Mouse (Mus musculus) kidney, embryonic 15.5 days (tissue): Measurements from ENCODE around the gene Ces3b. TPM values are rescaled to one million over a fixed set of nuclear protein-coding genes. Genes with fewer than 3 reads are reported as not detected.
A peak's percentile ranks its signal among the peaks of the same experiment; 100 is the strongest.
"Not testable (repeated sequence)": the region's sequence is repeated elsewhere in the genome, so short reads cannot be mapped to it uniquely, and the experiment has no call there.

Source experiments
- ATAC-seq: fragments of 200-750 bp; cut with Nextera tagmentation; replicated peaks from 2 replicates; pipeline ENCODE4 v1.8.0; 2017; ENCODE audit warnings: moderate TSS enrichment; ENCODE audit not compliant: low FRiP score
- H3K27ac ChIP-seq: fragments of 300-500 bp; sonication (generic); 2 replicates; pipeline ENCODE4 v1.5.1; 2015; ENCODE audit warnings: mild to moderate bottlenecking, inconsistent platforms
- H3K27me3 ChIP-seq: fragments of 300-500 bp; sonication (generic); 2 replicates; pipeline ENCODE4 v1.6.1; 2015; ENCODE audit warnings: inconsistent platforms
- H3K36me3 ChIP-seq: fragments of 300-500 bp; sonication (generic); 2 replicates; pipeline ENCODE4 v1.6.1; 2015; ENCODE audit warnings: inconsistent platforms
- H3K4me1 ChIP-seq: fragments of 300-500 bp; sonication (generic); 2 replicates; pipeline ENCODE4 v1.6.1; 2015; ENCODE audit warnings: inconsistent platforms
- H3K4me2 ChIP-seq: fragments of 300-500 bp; sonication (generic); 2 replicates; pipeline ENCODE4 v1.6.1; 2015; ENCODE audit warnings: moderate library complexity, mild to moderate bottlenecking, inconsistent platforms
- H3K4me3 ChIP-seq: fragments of 300-500 bp; sonication (generic); replicated peaks from 2 replicates; pipeline ENCODE4 v1.5.1; 2015; ENCODE audit warnings: mild to moderate bottlenecking, inconsistent platforms
- H3K9ac ChIP-seq: fragments of 300-500 bp; sonication (generic); 2 replicates; pipeline ENCODE4 v1.6.1; 2015; ENCODE audit warnings: mild to moderate bottlenecking, inconsistent platforms
- H3K9me3 ChIP-seq: fragments of 300-500 bp; sonication (generic); replicated peaks from 2 replicates; pipeline ENCODE4 v1.6.1; 2016; ENCODE audit warnings: inconsistent platforms
- WGBS: fragments of 180-500 bp; shearing (Covaris S2); methylation state at CpG from one replicate; pipeline ENCODE4 v1.1.7; 2015; ENCODE audit warnings: mixed read lengths; 5-methylcytosine and 5-hydroxymethylcytosine counted together
- polyA plus RNA-seq: library from polyadenylated mRNA; unstranded; fragments of >200 nt; fragmentation: Nextera tagmentation; extraction: Ambion mirVana; gene quantifications from 2 replicates; pipeline ENCODE4 v1.2.1, GENCODE M21; 2015

Gene Ces3b
- polyA plus RNA-seq = not detected in 2 replicates

- H3K27ac ChIP-seq = no peak within 1 kb of the TSS
- H3K9me3 ChIP-seq = no peaks in the 10 kb centered on the region
- 77% methylated on average over 7 of the region's 7 CpGs for WGBS
- H3K9ac ChIP-seq = no peak within 1 kb of the TSS
- no peak for ATAC-seq
- H3K4me1 ChIP-seq = no peaks in the 10 kb centered on the region
- no peaks in the 10 kb centered on the region for H3K27me3 ChIP-seq
- H3K4me3 ChIP-seq = no peak within 1 kb of the TSS
- H3K4me2 ChIP-seq = no peak within 1 kb of the TSS
- no peaks in the 10 kb centered on the region for H3K36me3 ChIP-seq
Observed at GRCm38 (mm10) chr8:105083449-105084050, at the start of gene Ces3b. Gene Ces3b (plus strand): TSS chr8:105083753.

- Histone ChIP-seq H3K27me3 (no peaks in the 10 kb centered on the region), H3K9ac (no peak overlapping the region)
- 47% methylated on average over 1 of the region's 1 CpGs for WGBS
Observed at GRCm38 (mm10) chr8:105043510-105043909, 40.0 kb upstream of the Ces3b start.

GRCm38 (mm10) chr8:105045824-105046401 lies 37.6 kb upstream of the Ces3b start:
- H3K27me3 ChIP-seq = no peaks in the 10 kb centered on the region
- H3K9ac ChIP-seq = no peak overlapping the region
- H3K4me1 ChIP-seq = no peaks in the 10 kb centered on the region
- no peak overlapping the region for H3K4me3 ChIP-seq
- H3K4me2 ChIP-seq = no peak overlapping the region
- peak overlapping the region; percentile 45; the same call in 1 of the 2 replicates for H3K27ac ChIP-seq
- 69% methylated on average over 3 of the region's 3 CpGs for WGBS
- H3K9me3 ChIP-seq = no peaks in the 10 kb centered on the region
- H3K36me3 ChIP-seq = no peaks in the 10 kb centered on the region
- no peak for ATAC-seq

More at GRCm38 (mm10) chr8:105043510-105043909, 40.0 kb upstream of the Ces3b start:
- Histone ChIP-seq H3K9me3 (no peaks in the 10 kb centered on the region), H3K4me3 (no peak overlapping the region), H3K27ac (no peak overlapping the region), H3K4me1 (no peaks in the 10 kb centered on the region), H3K4me2 (no peak overlapping the region), H3K36me3 (no peaks in the 10 kb centered on the region)
- ATAC-seq = no peak

- H3K4me1 ChIP-seq = no peaks in the 10 kb centered on the region
- H3K27me3 ChIP-seq = no peaks in the 10 kb centered on the region
- H3K4me2 ChIP-seq = no peak within 1 kb of the TSS
- H3K36me3 ChIP-seq = no peaks in the 10 kb centered on the region
- no peak within 1 kb of the TSS for H3K4me3 ChIP-seq
- no peak for ATAC-seq
- WGBS = 76% methylated on average over 3 of the region's 3 CpGs
- no peak within 1 kb of the TSS for H3K9ac ChIP-seq
- H3K9me3 ChIP-seq = no peaks in the 10 kb centered on the region
- H3K27ac ChIP-seq = no peak within 1 kb of the TSS
Observed at GRCm38 (mm10) chr8:105048371-105048854, 35.1 kb upstream of the Ces3b start, which contains the start of gene Ces3a. Gene Ces3a (plus strand): TSS chr8:105048601.

- no peaks in the 10 kb centered on the region for H3K27me3 ChIP-seq
- H3K36me3 ChIP-seq = no peaks in the 10 kb centered on the region
- H3K9ac ChIP-seq = no peak overlapping the region
- H3K9me3 ChIP-seq = no peaks in the 10 kb centered on the region
- H3K27ac ChIP-seq = no peak overlapping the region
- no peak for ATAC-seq
- H3K4me2 ChIP-seq = no peak overlapping the region
- 94% methylated on average over 4 of the region's 4 CpGs for WGBS
- no peaks in the 10 kb centered on the region for H3K4me1 ChIP-seq
- H3K4me3 ChIP-seq = no peak overlapping the region
Observed at GRCm38 (mm10) chr8:105056211-105056610, 27.3 kb upstream of the Ces3b start.

GRCm38 (mm10) chr8:105060056-105060455 lies 23.5 kb upstream of the Ces3b start:
- no peak overlapping the region for H3K4me2 ChIP-seq
- H3K36me3 ChIP-seq = no peaks in the 10 kb centered on the region
- no peak overlapping the region for H3K4me3 ChIP-seq
- no peaks in the 10 kb centered on the region for H3K9me3 ChIP-seq
- H3K4me1 ChIP-seq = no peaks in the 10 kb centered on the region
- H3K9ac ChIP-seq = no peak overlapping the region
- ATAC-seq = no peak
- H3K27me3 ChIP-seq = no peaks in the 10 kb centered on the region
- no peak overlapping the region for H3K27ac ChIP-seq

- 0% methylated on average over 1 of the region's 1 CpGs for WGBS
- no peaks in the 10 kb centered on the region for H3K36me3 ChIP-seq
- H3K9me3 ChIP-seq = no peaks in the 10 kb centered on the region
- H3K4me3 ChIP-seq = no peak overlapping the region
- ATAC-seq = no peak
- no peak overlapping the region for H3K27ac ChIP-seq
- H3K4me1 ChIP-seq = 0 out of 2 replicates have a peak, but pooled peaks cover 3% of the 10 kb centered on the region
- no peak overlapping the region for H3K4me2 ChIP-seq
- no peak overlapping the region for H3K9ac ChIP-seq
- no peaks in the 10 kb centered on the region for H3K27me3 ChIP-seq
Observed at GRCm38 (mm10) chr8:105066761-105067160, 16.8 kb upstream of the Ces3b start.

- H3K4me2 ChIP-seq, H3K4me1 ChIP-seq, H3K9ac ChIP-seq, H3K27ac ChIP-seq, H3K27me3 ChIP-seq, H3K4me3 ChIP-seq, H3K9me3 ChIP-seq, ATAC-seq, H3K36me3 ChIP-seq: not testable (repeated sequence)
- 56% methylated on average over 7 of the region's 7 CpGs for WGBS
Observed at GRCm38 (mm10) chr8:105067905-105068304, 15.6 kb upstream of the Ces3b start.

GRCm38 (mm10) chr8:105068971-105069370 lies 14.6 kb upstream of the Ces3b start:
- Histone ChIP-seq H3K4me3 (no peak overlapping the region), H3K9me3 (no peaks in the 10 kb centered on the region), H3K4me1 (0 out of 2 replicates have a peak, but pooled peaks cover 3% of the 10 kb centered on the region), H3K4me2 (no peak overlapping the region), H3K9ac (no peak overlapping the region), H3K27ac (no peak overlapping the region), H3K27me3 (no peaks in the 10 kb centered on the region), H3K36me3 (no peaks in the 10 kb centered on the region)
- no peak for ATAC-seq

GRCm38 (mm10) chr8:105076601-105077000 lies 7.0 kb upstream of the Ces3b start:
- ATAC-seq = no peak
- H3K4me2 ChIP-seq = no peak overlapping the region
- H3K27me3 ChIP-seq = no peaks in the 10 kb centered on the region
- no peak overlapping the region for H3K4me3 ChIP-seq
- no peaks in the 10 kb centered on the region for H3K4me1 ChIP-seq
- no peak overlapping the region for H3K27ac ChIP-seq
- no peaks in the 10 kb centered on the region for H3K36me3 ChIP-seq
- peaks cover 4% of the 10 kb centered on the region; the same call in 1 of the 2 replicates for H3K9me3 ChIP-seq
- no peak overlapping the region for H3K9ac ChIP-seq
- 90% methylated on average over 4 of the region's 4 CpGs for WGBS

GRCm38 (mm10) chr8:105077071-105077470 lies 6.5 kb upstream of the Ces3b start:
- ATAC-seq = no peak
- Histone ChIP-seq H3K27me3 (no peaks in the 10 kb centered on the region), H3K9me3 (peaks cover 4% of the 10 kb centered on the region; the same call in 1 of the 2 replicates), H3K27ac (no peak overlapping the region), H3K36me3 (no peaks in the 10 kb centered on the region), H3K9ac (no peak overlapping the region), H3K4me3 (no peak overlapping the region), H3K4me1 (no peaks in the 10 kb centered on the region), H3K4me2 (no peak overlapping the region)
- WGBS = 71% methylated on average over 6 of the region's 6 CpGs

- no peak overlapping the region for H3K4me2 ChIP-seq
- H3K4me1 ChIP-seq = no peaks in the 10 kb centered on the region
- H3K36me3 ChIP-seq = no peaks in the 10 kb centered on the region
- no peak for ATAC-seq
- H3K27ac ChIP-seq = no peak overlapping the region
- WGBS = 88% methylated on average over 5 of the region's 5 CpGs
- H3K9me3 ChIP-seq = peaks cover 4% of the 10 kb centered on the region; the same call in 1 of the 2 replicates
- H3K9ac ChIP-seq = no peak overlapping the region
- no peak overlapping the region for H3K4me3 ChIP-seq
- no peaks in the 10 kb centered on the region for H3K27me3 ChIP-seq
Observed at GRCm38 (mm10) chr8:105078591-105078990, 5.0 kb upstream of the Ces3b start.
